Mouse (Mus musculus): ENCODE data around the gene Clmp.

GRCm38 (mm10) chr9:40704364-40705276, 18.9 kb downstream of the Clmp start:
- TF ChIP-seq CTCF (IDR thresholded peaks at IDR 0.05; ENCODE audit: control insufficient read depth, insufficient read depth, low read length) (no peak), POLR2A (IDR thresholded peaks at IDR 0.05; ENCODE audit: borderline replicate concordance, control insufficient read depth, low read depth, low read length) (no peak)
